Mouse (Mus musculus): ENCODE data around the gene H2-DMb1. TPM values are rescaled to one million over a fixed set of nuclear protein-coding genes. Genes with fewer than 3 reads are reported as not detected.
"Not testable (repeated sequence)": the region's sequence is repeated elsewhere in the genome, so short reads cannot be mapped to it uniquely, and the experiment has no call there.

The H2-DMb1 gene
- total RNA-seq, 1 experiment from 2014 or later: 55.9 TPM

- ATAC-seq (replicated peaks in 1 of 2; ENCODE audit: insufficient read depth in 1 of 2, low FRiP score in 2 of 2, low TSS enrichment in 1 of 2, low read depth in 1 of 2, poor library complexity in 2 of 2, severe bottlenecking in 2 of 2): no peak
Observed at GRCm38 (mm10) chr17:34137601-34138000, 15.3 kb upstream of the H2-DMb1 start.

GRCm38 (mm10) chr17:34138655-34139054 is 14.2 kb upstream of the H2-DMb1 start:
- no peak for ATAC-seq (replicated peaks in 1 of 2; ENCODE audit: insufficient read depth in 1 of 2, low FRiP score in 2 of 2, low TSS enrichment in 1 of 2, low read depth in 1 of 2, poor library complexity in 2 of 2, severe bottlenecking in 2 of 2)

GRCm38 (mm10) chr17:34139416-34139815 is 13.5 kb upstream of the H2-DMb1 start:
- no peak for ATAC-seq (replicated peaks in 1 of 2; ENCODE audit: insufficient read depth in 1 of 2, low FRiP score in 2 of 2, low TSS enrichment in 1 of 2, low read depth in 1 of 2, poor library complexity in 2 of 2, severe bottlenecking in 2 of 2)

- no peak for ATAC-seq (replicated peaks in 1 of 2; ENCODE audit: insufficient read depth in 1 of 2, low FRiP score in 2 of 2, low TSS enrichment in 1 of 2, low read depth in 1 of 2, poor library complexity in 2 of 2, severe bottlenecking in 2 of 2)
Observed at GRCm38 (mm10) chr17:34140240-34140639, 12.6 kb upstream of the H2-DMb1 start.

- ATAC-seq (replicated peaks in 1 of 2; ENCODE audit: insufficient read depth in 1 of 2, low FRiP score in 2 of 2, low TSS enrichment in 1 of 2, low read depth in 1 of 2, poor library complexity in 2 of 2, severe bottlenecking in 2 of 2): 0 out of 4 replicates have a peak, but pooled peaks of 1 of the 2 experiments have one; percentile 18
Observed at GRCm38 (mm10) chr17:34141448-34141847, 11.4 kb upstream of the H2-DMb1 start.

GRCm38 (mm10) chr17:34142456-34143010 is 10.3 kb upstream of the H2-DMb1 start:
- peak in 1 of 2 experiments; percentile 18; a peak in 3 of 4 replicates for ATAC-seq (replicated peaks in 1 of 2; ENCODE audit: insufficient read depth in 1 of 2, low FRiP score in 2 of 2, low TSS enrichment in 1 of 2, low read depth in 1 of 2, poor library complexity in 2 of 2, severe bottlenecking in 2 of 2)

- ATAC-seq (replicated peaks in 1 of 2; ENCODE audit: insufficient read depth in 1 of 2, low FRiP score in 2 of 2, low TSS enrichment in 1 of 2, low read depth in 1 of 2, poor library complexity in 2 of 2, severe bottlenecking in 2 of 2): peak; percentile 77 to 85
Observed at GRCm38 (mm10) chr17:34143033-34143432, 9.8 kb upstream of the H2-DMb1 start, which contains the start of gene H2-DMb2. TSS of gene H2-DMb2 (plus strand) at chr17:34143307.

GRCm38 (mm10) chr17:34143461-34143860 is 9.4 kb upstream of the H2-DMb1 start:
- ATAC-seq (replicated peaks in 1 of 2; ENCODE audit: insufficient read depth in 1 of 2, low FRiP score in 2 of 2, low TSS enrichment in 1 of 2, low read depth in 1 of 2, poor library complexity in 2 of 2, severe bottlenecking in 2 of 2): no peak

GRCm38 (mm10) chr17:34144221-34144620 is 8.7 kb upstream of the H2-DMb1 start:
- not testable (repeated sequence) for ATAC-seq (replicated peaks in 1 of 2; ENCODE audit: insufficient read depth in 1 of 2, low FRiP score in 2 of 2, low TSS enrichment in 1 of 2, low read depth in 1 of 2, poor library complexity in 2 of 2, severe bottlenecking in 2 of 2)

- ATAC-seq (replicated peaks in 1 of 2; ENCODE audit: insufficient read depth in 1 of 2, low FRiP score in 2 of 2, low TSS enrichment in 1 of 2, low read depth in 1 of 2, poor library complexity in 2 of 2, severe bottlenecking in 2 of 2): no peak
Observed at GRCm38 (mm10) chr17:34144960-34145371, 7.9 kb upstream of the H2-DMb1 start.

GRCm38 (mm10) chr17:34155534-34155933 is 2.7 kb downstream of the H2-DMb1 start:
- ATAC-seq (replicated peaks in 1 of 2; ENCODE audit: insufficient read depth in 1 of 2, low FRiP score in 2 of 2, low TSS enrichment in 1 of 2, low read depth in 1 of 2, poor library complexity in 2 of 2, severe bottlenecking in 2 of 2): no peak

GRCm38 (mm10) chr17:34164202-34164895 is 11.5 kb downstream of the H2-DMb1 start:
- peak in 1 of 2 experiments; percentile 39; a peak in 2 of 4 replicates for ATAC-seq (replicated peaks in 1 of 2; ENCODE audit: insufficient read depth in 1 of 2, low FRiP score in 2 of 2, low TSS enrichment in 1 of 2, low read depth in 1 of 2, poor library complexity in 2 of 2, severe bottlenecking in 2 of 2)

- ATAC-seq (replicated peaks in 1 of 2; ENCODE audit: insufficient read depth in 1 of 2, low FRiP score in 2 of 2, low TSS enrichment in 1 of 2, low read depth in 1 of 2, poor library complexity in 2 of 2, severe bottlenecking in 2 of 2): peak; percentile 59 to 75
Observed at GRCm38 (mm10) chr17:34165033-34165730, 12.3 kb downstream of the H2-DMb1 start.

GRCm38 (mm10) chr17:34169279-34169678 is 16.4 kb downstream of the H2-DMb1 start:
- ATAC-seq (replicated peaks in 1 of 2; ENCODE audit: insufficient read depth in 1 of 2, low FRiP score in 2 of 2, low TSS enrichment in 1 of 2, low read depth in 1 of 2, poor library complexity in 2 of 2, severe bottlenecking in 2 of 2): peak in 1 of 2 experiments; percentile 38; a peak in 2 of 4 replicates

- no peak for ATAC-seq (replicated peaks in 1 of 2; ENCODE audit: insufficient read depth in 1 of 2, low FRiP score in 2 of 2, low TSS enrichment in 1 of 2, low read depth in 1 of 2, poor library complexity in 2 of 2, severe bottlenecking in 2 of 2)
Observed at GRCm38 (mm10) chr17:34170487-34170876, 17.6 kb downstream of the H2-DMb1 start.

- ATAC-seq (replicated peaks in 1 of 2; ENCODE audit: insufficient read depth in 1 of 2, low FRiP score in 2 of 2, low TSS enrichment in 1 of 2, low read depth in 1 of 2, poor library complexity in 2 of 2, severe bottlenecking in 2 of 2): peak; percentile 81 to 84
Observed at GRCm38 (mm10) chr17:34170877-34171498, 18.1 kb downstream of the H2-DMb1 start.

GRCm38 (mm10) chr17:34172528-34172927 is 19.7 kb downstream of the H2-DMb1 start:
- no peak for ATAC-seq (replicated peaks in 1 of 2; ENCODE audit: insufficient read depth in 1 of 2, low FRiP score in 2 of 2, low TSS enrichment in 1 of 2, low read depth in 1 of 2, poor library complexity in 2 of 2, severe bottlenecking in 2 of 2)

- ATAC-seq (replicated peaks in 1 of 2; ENCODE audit: insufficient read depth in 1 of 2, low FRiP score in 2 of 2, low TSS enrichment in 1 of 2, low read depth in 1 of 2, poor library complexity in 2 of 2, severe bottlenecking in 2 of 2): peak in 1 of 2 experiments; percentile 11; a peak in 1 of 4 replicates
Observed at GRCm38 (mm10) chr17:34174075-34174474, 21.2 kb downstream of the H2-DMb1 start.

All from hematopoietic stem cell, adult 5-6 weeks (primary cell).